Mouse (Mus musculus) kidney, embryonic 14.5 days (tissue): ENCODE data around the gene Apba2. TPM values are rescaled to one million over a fixed set of nuclear protein-coding genes. Genes with fewer than 3 reads are reported as not detected.

Source experiments
- ATAC-seq: fragments of 200-750 bp; cut with Nextera tagmentation; 2 replicates; pipeline ENCODE4 v1.8.0; 2017; ENCODE audit warnings: moderate number of reproducible peaks, mild to moderate bottlenecking, moderate TSS enrichment, moderate library complexity; ENCODE audit not compliant: low FRiP score, low TSS enrichment
- H3K27ac ChIP-seq: fragments of 300-500 bp; sonication (generic); 2 replicates; pipeline ENCODE4 v1.5.1; 2014; ENCODE audit warnings: low read depth, mild to moderate bottlenecking, low read length, moderate library complexity, mixed read lengths
- H3K27me3 ChIP-seq: fragments of 300-500 bp; sonication (generic); 2 replicates; pipeline ENCODE4 v1.6.1; 2014; ENCODE audit warnings: mild to moderate bottlenecking, low read length; ENCODE audit not compliant: control insufficient read depth, insufficient read depth
- H3K36me3 ChIP-seq: fragments of 300-500 bp; sonication (generic); 2 replicates; pipeline ENCODE4 v1.6.1; 2014; ENCODE audit warnings: low read length, mixed read lengths; ENCODE audit not compliant: control insufficient read depth, insufficient read depth
- H3K4me1 ChIP-seq: fragments of 300-500 bp; sonication (generic); 2 replicates; pipeline ENCODE4 v1.6.1; 2014; ENCODE audit warnings: low read length, mixed read lengths; ENCODE audit not compliant: control insufficient read depth, insufficient read depth
- H3K4me2 ChIP-seq: fragments of 300-500 bp; sonication (generic); replicated peaks from 2 replicates; pipeline ENCODE4 v1.6.1; 2014; ENCODE audit warnings: low read depth, mild to moderate bottlenecking, low read length
- H3K4me3 ChIP-seq: fragments of 300-500 bp; sonication (generic); 2 replicates; pipeline ENCODE4 v1.5.1; 2014; ENCODE audit warnings: mild to moderate bottlenecking, low read length
- H3K9ac ChIP-seq: fragments of 300-500 bp; sonication (generic); 2 replicates; pipeline ENCODE4 v1.6.1; 2014; ENCODE audit warnings: low read depth, mild to moderate bottlenecking, low read length, moderate library complexity
- H3K9me3 ChIP-seq: fragments of 300-500 bp; sonication (generic); 2 replicates; pipeline ENCODE4 v1.6.1; 2016; ENCODE audit warnings: low read length; ENCODE audit not compliant: control insufficient read depth
- WGBS: fragments of 180-500 bp; shearing (Covaris S2); extraction: QIAGEN DNeasy Blood & Tissue Kit; methylation state at CpG from one replicate; pipeline ENCODE4 v1.1.7; 2014; 5-methylcytosine and 5-hydroxymethylcytosine counted together
- polyA plus RNA-seq: library from polyadenylated mRNA; unstranded; fragments of >200 nt; fragmentation: Nextera tagmentation; extraction: Ambion mirVana; gene quantifications from 2 replicates; pipeline ENCODE4 v1.2.1, GENCODE M21; 2014

The Apba2 gene
- polyA plus RNA-seq, 1 experiment from 2014 or later, result 2.8 TPM

DNA sequence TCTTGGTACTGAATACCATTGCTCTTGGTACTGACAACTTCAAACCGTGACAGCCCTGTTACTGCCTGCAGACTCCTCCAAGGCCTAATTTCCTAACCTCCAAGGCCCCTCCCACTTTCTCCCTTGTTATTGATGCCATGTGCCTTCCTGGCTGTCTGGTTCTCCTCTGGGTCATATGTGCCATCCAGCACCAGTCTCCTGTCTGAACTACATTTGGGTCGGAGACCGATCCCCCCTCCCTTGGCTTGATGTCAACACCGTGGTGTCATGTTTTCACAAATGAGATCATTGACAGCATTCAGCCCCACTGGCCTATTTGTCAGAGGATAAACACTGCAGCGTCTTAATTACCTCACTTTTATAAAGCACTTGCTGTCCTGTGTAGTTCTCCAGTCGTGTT, 144.5 kb downstream of the Apba2 start:
- Histone ChIP-seq H3K4me3 (no peak overlapping the region), H3K4me1 (no peaks in the 10 kb centered on the region), H3K27me3 (no peaks in the 10 kb centered on the region), H3K27ac (no peak overlapping the region), H3K9ac (no peak overlapping the region), H3K9me3 (no peaks in the 10 kb centered on the region), H3K4me2 (no peak overlapping the region), H3K36me3 (no peaks in the 10 kb centered on the region)
- WGBS, result 66% methylated on average over 6 of the region's 6 CpGs
- no peak for ATAC-seq

DNA sequence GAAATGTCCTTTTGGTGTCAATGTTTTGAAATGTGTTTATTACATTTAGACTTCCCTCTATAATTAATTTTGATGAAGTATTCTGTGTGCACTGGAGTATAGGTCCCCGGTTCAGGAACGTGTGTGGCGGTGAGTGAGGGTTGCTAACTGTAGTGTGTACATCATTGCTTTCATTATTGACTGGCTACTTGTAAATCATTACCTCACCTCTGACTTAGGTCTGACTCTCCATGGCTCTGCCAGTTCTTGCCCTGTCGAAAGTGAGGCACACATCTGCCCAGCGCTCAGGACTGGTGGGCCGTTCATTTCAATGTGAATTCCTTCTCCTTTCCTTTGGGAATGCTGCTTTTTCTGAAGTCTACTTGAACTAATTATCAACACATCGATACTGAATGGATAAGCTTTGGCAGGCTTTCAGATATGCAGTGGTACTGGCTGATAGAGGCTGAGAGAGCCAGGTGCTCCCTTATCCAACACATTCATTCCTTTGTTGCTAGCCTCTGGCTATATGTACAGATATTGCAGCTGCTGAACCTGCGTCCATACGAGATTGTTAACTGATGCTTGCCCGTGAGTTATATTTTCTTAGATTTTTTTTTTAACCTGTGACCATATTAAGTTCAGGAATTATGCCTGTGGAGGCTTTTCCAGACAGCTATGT, 147.6 kb downstream of the Apba2 start:
- Histone ChIP-seq H3K27ac (no peak overlapping the region), H3K4me3 (no peak overlapping the region), H3K9me3 (no peaks in the 10 kb centered on the region), H3K36me3 (no peaks in the 10 kb centered on the region), H3K9ac (no peak overlapping the region), H3K4me2 (no peak overlapping the region), H3K27me3 (no peaks in the 10 kb centered on the region), H3K4me1 (no peaks in the 10 kb centered on the region)
- 0 out of 2 replicates have a peak, but pooled peaks have one; percentile 43 for ATAC-seq
- WGBS, result 62% methylated on average over 10 of the region's 10 CpGs

DNA sequence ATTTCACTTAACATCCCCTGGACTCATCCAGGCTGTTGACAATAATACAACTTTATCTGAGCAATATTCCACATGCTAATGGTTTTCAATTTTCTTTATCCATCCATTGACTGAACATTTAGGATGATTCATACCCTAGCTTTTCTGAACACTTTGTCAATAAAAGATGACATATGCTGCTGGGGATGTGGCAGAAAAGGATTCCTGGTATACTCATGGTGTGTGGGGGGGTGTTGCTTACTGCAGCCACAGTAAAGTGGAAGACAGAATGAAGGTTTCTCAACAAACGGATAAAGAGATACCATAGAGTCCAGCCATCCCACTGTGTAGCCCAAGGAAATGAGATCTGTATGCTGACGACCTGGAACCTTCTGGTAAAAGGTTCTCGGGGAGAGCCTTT, 150.5 kb downstream of the Apba2 start:
- Histone ChIP-seq H3K27ac (no peak overlapping the region), H3K9me3 (no peaks in the 10 kb centered on the region), H3K4me3 (no peak overlapping the region), H3K4me1 (no peaks in the 10 kb centered on the region), H3K27me3 (no peaks in the 10 kb centered on the region), H3K4me2 (no peak overlapping the region), H3K36me3 (no peaks in the 10 kb centered on the region), H3K9ac (no peak overlapping the region)
- no peak for ATAC-seq
- 77% methylated on average over 3 of the region's 3 CpGs for WGBS

- WGBS, result 56% methylated on average over 7 of the region's 7 CpGs
- H3K27me3 ChIP-seq, result no peaks in the 10 kb centered on the region
- ATAC-seq, result no peak
- no peak overlapping the region for H3K9ac ChIP-seq
- no peak overlapping the region for H3K27ac ChIP-seq
- H3K4me1 ChIP-seq, result no peaks in the 10 kb centered on the region
- H3K36me3 ChIP-seq, result no peaks in the 10 kb centered on the region
- no peak overlapping the region for H3K4me2 ChIP-seq
- H3K9me3 ChIP-seq, result no peaks in the 10 kb centered on the region
- H3K4me3 ChIP-seq, result no peak overlapping the region
Observed at GRCm38 (mm10) chr7:64656787-64657186, 155.3 kb downstream of the Apba2 start.

- Histone ChIP-seq H3K4me1 (no peaks in the 10 kb centered on the region), H3K27me3 (no peaks in the 10 kb centered on the region)
- 87% methylated on average over 4 of the region's 4 CpGs for WGBS
Observed at GRCm38 (mm10) chr7:64658914-64659313, 157.4 kb downstream of the Apba2 start.

GRCm38 (mm10) chr7:64659328-64659727, 157.8 kb downstream of the Apba2 start:
- ATAC-seq, result no peak
- Histone ChIP-seq H3K36me3 (no peaks in the 10 kb centered on the region), H3K9me3 (no peaks in the 10 kb centered on the region), H3K4me2 (no peak overlapping the region), H3K27me3 (no peaks in the 10 kb centered on the region), H3K9ac (no peak overlapping the region), H3K4me1 (no peaks in the 10 kb centered on the region), H3K27ac (no peak overlapping the region), H3K4me3 (no peak overlapping the region)
- WGBS, result 74% methylated on average over 8 of the region's 8 CpGs

More at GRCm38 (mm10) chr7:64658914-64659313, 157.4 kb downstream of the Apba2 start:
- Histone ChIP-seq H3K4me3 (no peak overlapping the region), H3K4me2 (no peak overlapping the region), H3K9me3 (no peaks in the 10 kb centered on the region), H3K9ac (no peak overlapping the region), H3K27ac (no peak overlapping the region), H3K36me3 (no peaks in the 10 kb centered on the region)
- no peak for ATAC-seq

- no peaks in the 10 kb centered on the region for H3K27me3 ChIP-seq
- ATAC-seq, result no peak
- H3K4me3 ChIP-seq, result no peak overlapping the region
- WGBS, result 89% methylated on average over 5 of the region's 5 CpGs
- no peak overlapping the region for H3K9ac ChIP-seq
- H3K4me1 ChIP-seq, result no peaks in the 10 kb centered on the region
- no peaks in the 10 kb centered on the region for H3K9me3 ChIP-seq
- no peaks in the 10 kb centered on the region for H3K36me3 ChIP-seq
- no peak overlapping the region for H3K27ac ChIP-seq
- H3K4me2 ChIP-seq, result no peak overlapping the region
Observed at GRCm38 (mm10) chr7:64662506-64662905, 161.0 kb downstream of the Apba2 start.

DNA sequence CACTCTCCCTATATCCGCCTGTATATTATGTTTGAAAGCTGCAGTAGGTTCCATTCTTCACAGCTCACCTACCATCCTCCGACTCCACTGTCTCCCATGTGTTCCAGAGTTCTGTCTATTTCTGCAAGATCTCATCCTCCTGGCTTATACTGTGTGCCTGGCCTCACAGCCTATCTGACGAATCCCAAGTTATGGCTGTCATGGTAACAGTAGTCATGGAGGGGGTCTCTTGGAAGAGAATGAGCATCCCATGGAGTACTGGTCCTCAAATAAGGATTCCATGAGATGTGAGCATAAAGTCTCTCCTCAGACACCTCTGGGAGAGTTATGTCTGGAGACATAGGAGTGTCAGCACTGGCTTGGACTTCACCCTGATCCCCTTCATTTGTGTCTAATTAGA, 162.1 kb downstream of the Apba2 start:
- no peaks in the 10 kb centered on the region for H3K27me3 ChIP-seq
- no peak for ATAC-seq
- H3K27ac ChIP-seq, result no peak overlapping the region
- no peak overlapping the region for H3K4me2 ChIP-seq
- no peaks in the 10 kb centered on the region for H3K9me3 ChIP-seq
- no peaks in the 10 kb centered on the region for H3K36me3 ChIP-seq
- H3K9ac ChIP-seq, result no peak overlapping the region
- H3K4me3 ChIP-seq, result no peak overlapping the region
- H3K4me1 ChIP-seq, result no peaks in the 10 kb centered on the region
- 90% methylated on average over 3 of the region's 3 CpGs for WGBS

DNA sequence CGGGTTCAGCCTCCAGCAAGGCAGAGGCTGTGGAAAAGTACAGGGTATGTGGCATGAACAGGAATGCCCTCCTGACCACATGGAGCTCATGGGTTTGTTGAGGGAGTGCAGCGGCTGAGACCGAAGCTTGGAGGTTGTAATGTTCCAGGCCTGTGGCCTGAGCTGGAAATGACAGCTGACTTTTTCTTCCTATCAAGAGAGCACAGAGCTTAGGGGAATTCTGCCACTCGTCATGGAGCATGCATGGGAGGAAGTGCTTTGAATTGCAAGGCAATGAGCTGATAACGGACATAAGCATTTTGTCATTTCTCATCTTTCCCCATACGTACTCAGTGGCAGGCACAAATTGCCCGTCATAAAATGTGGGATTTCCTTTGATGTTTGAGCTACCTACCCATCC, 163.6 kb downstream of the Apba2 start:
- WGBS, result 41% methylated on average over 7 of the region's 7 CpGs
- no peaks in the 10 kb centered on the region for H3K36me3 ChIP-seq
- H3K9me3 ChIP-seq, result no peaks in the 10 kb centered on the region
- no peak overlapping the region for H3K9ac ChIP-seq
- no peak overlapping the region for H3K27ac ChIP-seq
- no peaks in the 10 kb centered on the region for H3K27me3 ChIP-seq
- no peak for ATAC-seq
- no peak overlapping the region for H3K4me2 ChIP-seq
- no peak overlapping the region for H3K4me3 ChIP-seq
- no peaks in the 10 kb centered on the region for H3K4me1 ChIP-seq
